Mouse (Mus musculus): ENCODE results near the gene Abcb1a.
"Not testable (repeated sequence)": the region's sequence is repeated elsewhere in the genome, so short reads cannot be mapped to it uniquely, and the experiment has no call there.

DNA sequence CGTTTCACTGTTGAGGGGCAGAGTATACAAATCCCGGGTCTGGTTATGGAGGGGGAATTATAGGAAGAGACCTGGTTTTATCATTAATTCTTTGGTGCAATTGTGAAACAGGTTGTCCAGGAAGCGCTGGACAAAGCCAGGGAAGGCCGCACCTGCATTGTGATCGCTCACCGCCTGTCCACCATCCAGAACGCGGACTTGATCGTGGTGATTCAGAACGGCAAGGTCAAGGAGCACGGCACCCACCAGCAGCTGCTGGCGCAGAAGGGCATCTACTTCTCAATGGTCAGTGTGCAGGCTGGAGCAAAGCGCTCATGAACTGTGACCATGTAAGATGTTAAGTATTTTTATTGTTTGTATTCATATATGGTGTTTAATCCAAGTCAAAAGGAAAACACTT, 87.4 kb downstream of the Abcb1a start:
- TF ChIP-seq CTCF (IDR thresholded peaks at IDR 0.05; ENCODE audit: low read depth, low read length); EP300 (IDR thresholded peaks at IDR 0.05; ENCODE audit: insufficient read depth, low read depth, low read length); POLR2A (IDR thresholded peaks at IDR 0.05; ENCODE audit: insufficient read depth, low read length): not testable (repeated sequence)
